Mouse (Mus musculus): ENCODE measurements around the gene Aspm.

The Aspm gene

DNA sequence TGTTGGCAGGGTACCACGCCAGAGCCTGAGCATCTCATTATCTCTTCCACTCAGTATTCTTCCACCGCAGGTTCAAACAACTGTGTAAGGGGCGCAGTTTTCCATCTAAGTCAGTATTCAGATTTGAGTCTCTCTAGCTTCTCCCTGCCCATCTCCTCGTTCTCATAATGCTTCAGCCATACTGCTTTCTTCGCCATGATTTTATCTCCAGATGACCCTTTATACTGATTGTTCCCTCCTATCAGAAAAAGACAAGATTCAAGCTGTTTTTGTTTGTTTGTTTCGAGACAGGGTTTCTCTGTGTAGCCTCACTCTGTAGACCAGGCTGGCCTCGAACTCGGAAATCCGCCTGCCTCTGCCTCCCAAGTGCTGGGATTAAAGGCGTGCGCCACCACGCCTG, 60.0 kb downstream of the Aspm start:
- no peak for DNase-seq
